Mouse (Mus musculus): ENCODE measurements around the gene Olfr1039.
"Not testable (repeated sequence)": the region's sequence is repeated elsewhere in the genome, so short reads cannot be mapped to it uniquely, and the experiment has no call there.

Olfr1039 gene

DNA sequence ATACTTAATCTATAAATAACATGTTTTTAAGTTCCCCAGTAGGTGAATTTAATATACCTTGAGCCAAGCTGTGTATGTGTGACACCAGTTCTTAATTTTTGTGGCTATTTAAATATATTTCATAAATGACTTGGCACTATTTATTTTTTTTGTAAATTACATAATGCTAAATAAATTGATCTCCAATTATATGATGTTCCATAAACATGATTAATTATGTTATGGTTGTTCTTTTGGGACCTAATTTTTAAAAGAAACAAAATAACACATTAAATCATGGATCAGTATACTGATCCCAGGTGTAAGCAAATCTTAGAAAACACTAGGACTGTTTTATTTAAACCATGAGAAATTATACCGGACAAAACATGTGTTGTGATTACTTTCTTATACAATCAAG, at the start of gene Olfr1039:
TSS of gene Olfr1039 (minus strand) at position 101 of the 400 bp plus-strand sequence.
- DNase-seq = no peak

DNA sequence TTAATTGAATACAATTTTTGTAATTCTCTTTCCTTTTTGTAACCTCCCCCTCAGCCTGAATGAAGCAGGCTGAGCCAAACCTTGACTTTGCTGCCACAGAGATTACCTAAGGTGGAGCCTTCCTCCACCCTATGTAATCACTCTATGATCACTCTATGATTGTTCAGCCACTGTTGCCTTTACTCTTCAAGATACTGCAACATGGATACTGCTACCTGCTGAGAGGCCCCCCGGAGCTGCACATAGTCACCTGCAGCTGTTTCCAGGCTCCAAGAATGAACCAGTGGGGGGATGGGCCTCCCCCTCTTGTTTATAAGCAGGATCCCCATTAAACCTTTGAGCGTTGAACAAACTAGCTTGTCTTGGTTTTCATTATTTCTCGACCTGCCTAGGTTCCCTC, 44.2 kb upstream of the Olfr1039 start:
- no peak for DNase-seq

DNA sequence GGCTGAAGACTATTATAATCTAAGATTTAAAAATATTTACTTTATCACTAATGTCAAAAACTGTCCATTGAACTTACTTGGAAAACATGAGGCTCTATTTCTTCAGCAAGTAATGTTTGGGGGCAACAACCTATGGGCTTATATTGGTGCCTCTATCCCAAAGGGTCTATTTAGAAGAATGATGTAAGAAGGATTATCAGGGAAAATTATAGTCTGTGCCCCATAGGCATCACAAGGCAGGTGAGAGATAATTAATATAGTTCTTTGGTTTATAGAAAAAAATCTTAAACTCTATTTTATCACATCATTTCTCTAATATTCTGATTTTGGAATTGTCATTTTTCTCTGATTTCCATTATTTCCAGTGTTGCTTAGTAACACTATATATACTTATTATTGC, 42.0 kb upstream of the Olfr1039 start, which contains the start of gene Olfr1044:
TSS of gene Olfr1044 (minus strand) at position 101 of the 400 bp plus-strand sequence.
- DNase-seq = no peak

DNA sequence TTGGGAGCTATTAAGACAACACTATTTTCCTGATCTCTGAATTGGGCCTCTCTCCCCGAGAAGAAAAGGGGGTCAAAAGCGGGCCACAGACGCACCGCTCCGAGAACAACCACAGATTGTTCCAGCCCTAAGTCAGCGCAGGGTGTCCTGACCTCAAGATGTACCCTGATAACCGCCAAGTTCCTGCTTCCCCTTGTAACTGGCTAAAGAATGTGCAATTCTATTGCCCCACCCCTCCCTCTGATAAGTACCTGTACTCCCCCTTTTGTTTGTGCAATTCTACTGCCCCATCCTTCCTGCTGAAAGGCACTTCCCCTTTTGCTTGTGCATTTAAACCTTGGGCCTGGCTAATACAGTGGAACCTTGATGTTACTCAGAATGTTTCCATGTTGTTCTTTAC, 39.7 kb upstream of the Olfr1039 start:
- DNase-seq = not testable (repeated sequence)

DNA sequence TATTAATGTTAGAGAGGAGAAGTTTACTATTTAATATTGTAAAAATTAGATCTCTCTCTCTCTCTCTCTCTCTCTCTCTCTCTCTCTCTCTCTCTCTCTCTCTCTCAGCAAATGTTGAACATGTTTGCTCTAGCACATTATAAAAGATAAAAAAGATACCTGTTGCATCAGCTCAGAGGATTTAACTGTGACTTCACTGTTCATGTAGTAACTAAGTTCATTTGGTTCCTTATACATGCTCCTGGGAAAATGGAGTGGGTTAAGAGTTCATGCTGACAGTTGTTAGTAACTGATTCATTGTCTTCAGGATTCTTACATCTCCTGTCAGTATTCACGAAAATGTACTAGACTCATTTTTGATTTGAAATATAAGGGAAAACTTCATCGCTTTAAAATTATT, 31.7 kb upstream of the Olfr1039 start, which contains the start of gene Olfr1043:
TSS of gene Olfr1043 (minus strand) at position 101 of the 400 bp plus-strand sequence.
- no peak for DNase-seq

DNA sequence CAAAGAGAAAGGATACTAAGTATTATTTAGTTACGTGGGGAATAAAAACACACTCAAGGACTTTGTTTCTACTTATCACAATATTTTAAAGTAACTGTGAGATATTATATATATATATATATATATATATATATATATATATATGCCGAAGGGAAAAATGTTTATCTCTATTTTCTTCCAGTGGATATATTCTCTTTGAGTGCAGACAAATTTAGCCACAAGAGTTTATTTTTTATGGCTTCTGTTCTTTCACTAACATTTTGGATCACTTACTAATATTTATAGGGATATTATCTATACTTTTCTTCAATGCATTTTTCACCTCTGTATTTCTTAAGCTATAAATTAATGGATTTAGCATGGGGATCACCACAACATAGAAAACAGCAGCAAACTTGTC, 26.0 kb upstream of the Olfr1039 start, which contains the start of gene Olfr1042:
TSS of gene Olfr1042 (minus strand) at position 101 of the 400 bp plus-strand sequence.
- no peak for DNase-seq

DNA sequence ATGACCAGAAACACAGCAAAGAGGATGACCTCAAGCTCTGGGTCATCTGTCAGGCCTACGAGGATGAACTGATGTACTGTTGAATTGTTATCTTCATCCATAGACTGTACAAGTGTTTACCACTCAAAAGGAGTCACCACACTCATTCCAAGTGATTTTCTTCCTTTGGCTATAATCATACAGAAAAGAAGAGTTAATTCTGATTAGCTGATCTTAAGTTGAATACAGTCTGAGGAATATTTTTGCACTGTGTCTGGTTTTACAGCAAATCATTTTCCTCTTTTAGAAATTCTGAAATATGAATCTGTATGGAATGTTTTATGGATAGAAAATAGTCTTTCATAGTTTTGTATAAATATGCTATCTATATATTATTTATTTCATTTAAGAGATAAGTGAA, 10.9 kb upstream of the Olfr1039 start, which contains the start of gene Olfr1040:
TSS of gene Olfr1040 (minus strand) at position 101 of the 400 bp plus-strand sequence.
- DNase-seq = no peak

DNA sequence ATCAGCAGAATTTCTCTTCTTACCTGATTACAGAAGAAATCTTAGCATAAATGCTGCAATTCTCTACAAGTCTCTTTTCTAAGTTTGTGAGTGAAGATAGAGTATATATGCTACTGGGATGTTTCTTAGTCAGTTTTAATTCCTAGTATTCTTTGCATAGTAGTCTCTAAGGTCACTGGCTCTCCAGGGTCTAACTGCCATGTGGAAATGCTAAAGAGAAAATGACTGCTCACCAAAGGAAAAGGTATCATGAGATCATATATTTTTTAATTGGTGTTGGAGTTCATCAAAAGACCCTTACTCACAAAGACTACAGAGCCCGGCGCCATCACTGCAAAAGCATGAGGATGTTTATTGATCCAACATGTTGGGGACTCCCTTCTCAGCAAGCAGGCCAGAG, 48.4 kb downstream of the Olfr1039 start, which contains the start of gene Olfr1037:
TSS of gene Olfr1037 (minus strand) at position 101 of the 400 bp plus-strand sequence.
- no peak for DNase-seq

DNA sequence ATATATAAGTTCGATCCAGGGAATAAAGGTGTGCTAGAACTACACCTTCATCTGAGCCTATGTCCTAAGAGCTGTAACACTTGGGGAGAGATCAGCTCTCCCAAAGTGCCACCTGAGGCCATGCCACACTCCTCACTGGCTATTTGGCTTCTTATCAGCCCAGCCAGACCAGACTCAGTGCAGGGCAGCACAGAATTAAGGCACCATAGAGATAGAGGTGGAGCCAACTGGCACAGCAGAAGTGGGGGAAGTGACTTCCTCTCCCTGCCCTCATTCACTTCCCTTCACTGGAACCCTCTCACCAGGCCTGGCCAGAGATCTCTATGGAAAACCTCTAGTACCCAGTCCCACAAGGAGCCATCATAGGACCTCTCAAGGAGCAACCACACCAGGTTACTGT, 55.2 kb downstream of the Olfr1039 start:
- DNase-seq = not testable (repeated sequence)
